19 mouse cellular contexts compared by ENCODE assay signal in the genomic region with DNA sequence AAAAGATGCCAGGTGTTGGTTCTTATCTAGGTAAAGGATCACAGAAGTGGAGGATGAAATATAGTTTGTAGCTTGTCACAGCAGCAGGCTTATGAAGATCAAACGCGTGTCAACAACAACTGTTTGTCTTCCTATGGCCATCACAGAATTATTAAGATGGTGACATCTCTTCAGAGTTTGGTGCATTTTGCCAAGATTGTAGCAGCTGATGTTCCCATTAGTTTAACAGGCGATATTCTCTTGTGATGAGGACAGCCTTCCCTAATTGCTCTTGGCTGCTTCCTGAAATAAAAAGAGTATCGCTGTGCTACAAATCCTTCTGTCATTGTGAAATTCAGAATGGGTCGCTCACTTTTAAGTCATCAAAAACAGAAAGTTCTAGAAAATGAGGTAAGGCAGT.
"Had no signal": no experiment of that assay in that cellular context is flagged by ENCODE, and none has a peak within 500 bp of the region (broad histone marks: within the 10 kb centered on the region; RNA-seq: fewer than 3 reads in every experiment).

No protein-coding gene starts in this region.

- H3K27ac ChIP-seq: left cerebral cortex, adult 2 months; liver, embryonic 13.5 days; lung, embryonic 15.5 days; macrophage; midbrain, embryonic 12.5 days; midbrain, embryonic 15.5 days; neural tube, embryonic 12.5 days; neural tube, embryonic 15.5 days; stomach, postnatal 0 days had no signal

- H3K4me2 ChIP-seq: liver, embryonic 13.5 days; lung, embryonic 15.5 days; midbrain, embryonic 12.5 days; midbrain, embryonic 15.5 days; neural tube, embryonic 12.5 days; neural tube, embryonic 15.5 days had no signal

- H3K9ac ChIP-seq: liver, embryonic 13.5 days; lung, embryonic 15.5 days; midbrain, embryonic 12.5 days; midbrain, embryonic 15.5 days; neural tube, embryonic 12.5 days; neural tube, embryonic 15.5 days had no signal

- DNase-seq: kidney, adult 18-20 months; kidney, adult 9 months; kidney, postnatal 10 days; kidney, postnatal 36 days; layer of hippocampus, postnatal 36 days; liver, embryonic 13.5 days; lung, postnatal 14 days; right cerebral cortex, adult 18-20 months; right cerebral cortex, postnatal 14 days; right cerebral cortex, postnatal 4 days; thymus, postnatal 25 days had no signal

- H3K36me3 ChIP-seq: liver, embryonic 13.5 days; lung, embryonic 15.5 days; midbrain, embryonic 12.5 days; midbrain, embryonic 15.5 days; neural tube, embryonic 12.5 days; neural tube, embryonic 15.5 days had no signal

- H3K27me3 ChIP-seq: liver, embryonic 13.5 days; lung, embryonic 15.5 days; midbrain, embryonic 12.5 days; midbrain, embryonic 15.5 days; neural tube, embryonic 12.5 days; neural tube, embryonic 15.5 days had no signal

- H3K9me3 ChIP-seq: liver, embryonic 13.5 days; lung, embryonic 15.5 days; midbrain, embryonic 12.5 days; midbrain, embryonic 15.5 days; neural tube, embryonic 12.5 days; neural tube, embryonic 15.5 days had no signal

- H3K4me1 ChIP-seq: liver, embryonic 13.5 days; lung, embryonic 15.5 days; midbrain, embryonic 12.5 days; midbrain, embryonic 15.5 days; neural tube, embryonic 12.5 days; neural tube, embryonic 15.5 days had no signal

- H3K4me3 ChIP-seq: left cerebral cortex, adult 2 months; liver, embryonic 13.5 days; lung, embryonic 15.5 days; midbrain, embryonic 12.5 days; midbrain, embryonic 15.5 days; neural tube, embryonic 12.5 days; neural tube, embryonic 15.5 days had no signal
